Mouse (Mus musculus) embryonic facial prominence, embryonic 15.5 days (tissue): Measurements from ENCODE around the gene Tagap. TPM values are rescaled to one million over a fixed set of nuclear protein-coding genes. Genes with fewer than 3 reads are reported as not detected.

Source experiments
- ATAC-seq: fragments of 200-750 bp; cut with Nextera tagmentation; 2 replicates; pipeline ENCODE4 v1.8.0; 2017; ENCODE audit warnings: low read depth, moderate TSS enrichment; ENCODE audit not compliant: insufficient number of reproducible peaks, low FRiP score, low TSS enrichment
- H3K27ac ChIP-seq: fragments of 300-500 bp; sonication (generic); replicated peaks from 2 replicates; pipeline ENCODE4 v1.5.1; 2015; ENCODE audit warnings: mild to moderate bottlenecking, inconsistent platforms
- H3K27me3 ChIP-seq: fragments of 300-500 bp; sonication (generic); 2 replicates; pipeline ENCODE4 v1.6.1; 2015; ENCODE audit warnings: inconsistent platforms
- H3K36me3 ChIP-seq: fragments of 300-500 bp; sonication (generic); 2 replicates; pipeline ENCODE4 v1.6.1; 2015; ENCODE audit warnings: mild to moderate bottlenecking, inconsistent platforms
- H3K4me1 ChIP-seq: fragments of 300-500 bp; sonication (generic); 2 replicates; pipeline ENCODE4 v1.6.1; 2015; ENCODE audit warnings: inconsistent platforms
- H3K4me2 ChIP-seq: fragments of 300-500 bp; sonication (generic); replicated peaks from 2 replicates; pipeline ENCODE4 v1.6.1; 2015; ENCODE audit warnings: mild to moderate bottlenecking, inconsistent platforms
- H3K4me3 ChIP-seq: fragments of 300-500 bp; sonication (generic); replicated peaks from 2 replicates; pipeline ENCODE4 v1.5.1; 2015; ENCODE audit warnings: mild to moderate bottlenecking, inconsistent platforms
- H3K9ac ChIP-seq: fragments of 300-500 bp; sonication (generic); 2 replicates; pipeline ENCODE4 v1.6.1; 2015; ENCODE audit warnings: inconsistent platforms
- H3K9me3 ChIP-seq: fragments of 300-500 bp; sonication (generic); replicated peaks from 2 replicates; pipeline ENCODE4 v1.6.1; 2016; ENCODE audit warnings: inconsistent platforms
- WGBS: fragments of 180-500 bp; shearing (Covaris S2); methylation state at CpG from one replicate; pipeline ENCODE4 v1.1.7; 2015; 5-methylcytosine and 5-hydroxymethylcytosine counted together
- polyA plus RNA-seq: library from polyadenylated mRNA; unstranded; fragments of >200 nt; fragmentation: Nextera tagmentation; extraction: Ambion mirVana; gene quantifications from 2 replicates; pipeline ENCODE4 v1.2.1, GENCODE M21; 2015

Gene Tagap
- 1.1 and 1.3 TPM in 2 replicates for polyA plus RNA-seq

DNA sequence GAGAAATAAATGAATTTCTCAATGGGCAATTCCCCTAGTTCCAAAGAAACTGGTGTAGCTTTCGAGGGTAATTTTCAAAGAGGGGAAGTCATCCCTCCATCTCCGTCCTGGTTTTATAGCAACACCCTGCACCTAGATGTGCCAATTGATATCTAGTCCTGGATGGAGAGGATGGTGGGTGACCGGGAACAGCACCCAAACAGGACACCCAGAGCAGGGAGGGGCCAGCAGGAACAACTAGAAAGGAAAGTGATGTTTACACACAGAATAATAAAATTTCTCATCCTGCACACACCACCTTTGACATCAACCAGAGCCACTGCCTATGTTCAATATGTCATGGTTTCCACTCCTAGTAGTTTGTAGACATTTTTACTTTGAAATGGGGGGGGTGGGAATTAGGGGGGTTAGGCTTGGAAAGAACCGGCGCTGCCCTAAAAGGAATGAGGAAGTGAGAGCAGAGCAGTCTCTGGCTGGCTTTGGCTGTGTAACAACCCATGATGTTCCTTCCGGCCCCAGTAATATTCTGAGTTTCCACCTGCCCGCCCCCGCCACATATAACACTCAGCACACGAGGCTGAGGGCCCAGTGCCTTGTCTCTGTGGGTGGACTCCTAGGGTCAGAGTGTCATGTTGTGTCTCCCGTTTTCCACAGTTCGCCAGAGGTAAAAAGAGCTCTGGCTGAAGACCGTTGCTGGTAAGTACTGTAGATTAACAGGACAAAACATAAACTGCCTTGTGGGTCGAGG, at the start of gene Tagap:
Tagap (plus strand) TSS at position 588 of the 748 bp plus-strand sequence.
- 61% methylated on average over 13 of the region's 13 CpGs for WGBS
- H3K4me1 ChIP-seq = no peaks in the 10 kb centered on the region; the same call in 1 of the 2 replicates

DNA sequence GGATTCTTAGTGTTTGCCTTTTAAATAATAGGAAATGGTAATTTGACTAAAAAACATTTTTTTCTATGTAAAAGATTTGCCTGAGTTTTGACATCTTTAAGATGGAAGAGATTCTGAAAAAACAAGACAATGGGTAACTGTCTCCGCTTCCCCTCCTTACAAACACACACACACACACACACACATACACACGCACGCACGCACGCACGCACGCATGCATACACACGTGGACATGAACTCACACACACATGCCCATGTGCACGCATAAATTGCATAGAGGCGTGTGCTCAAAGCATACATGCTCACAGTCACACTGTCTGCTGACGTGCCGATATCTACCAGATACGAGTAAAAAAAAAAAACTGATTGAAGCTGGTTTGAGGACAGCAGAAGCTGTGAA, 49.3 kb upstream of the Tagap start:
- 88% methylated on average over 13 of the region's 13 CpGs for WGBS
- H3K9ac ChIP-seq = no peak overlapping the region
- no peak overlapping the region for H3K27ac ChIP-seq
- no peak overlapping the region for H3K4me2 ChIP-seq
- no peak for ATAC-seq
- H3K36me3 ChIP-seq = no peaks in the 10 kb centered on the region
- no peaks in the 10 kb centered on the region for H3K9me3 ChIP-seq
- no peaks in the 10 kb centered on the region for H3K27me3 ChIP-seq
- no peak overlapping the region for H3K4me3 ChIP-seq
- H3K4me1 ChIP-seq = peaks cover 19% of the 10 kb centered on the region

More for the DNA sequence above, at the start of gene Tagap:
- ATAC-seq = no peak
- H3K27me3 ChIP-seq = no peaks in the 10 kb centered on the region
- H3K4me2 ChIP-seq = no peak within 1 kb of the TSS
- H3K36me3 ChIP-seq = no peaks in the 10 kb centered on the region
- no peak within 1 kb of the TSS for H3K27ac ChIP-seq
- no peak within 1 kb of the TSS for H3K9ac ChIP-seq
- H3K9me3 ChIP-seq = no peaks in the 10 kb centered on the region
- H3K4me3 ChIP-seq = no peak within 1 kb of the TSS

DNA sequence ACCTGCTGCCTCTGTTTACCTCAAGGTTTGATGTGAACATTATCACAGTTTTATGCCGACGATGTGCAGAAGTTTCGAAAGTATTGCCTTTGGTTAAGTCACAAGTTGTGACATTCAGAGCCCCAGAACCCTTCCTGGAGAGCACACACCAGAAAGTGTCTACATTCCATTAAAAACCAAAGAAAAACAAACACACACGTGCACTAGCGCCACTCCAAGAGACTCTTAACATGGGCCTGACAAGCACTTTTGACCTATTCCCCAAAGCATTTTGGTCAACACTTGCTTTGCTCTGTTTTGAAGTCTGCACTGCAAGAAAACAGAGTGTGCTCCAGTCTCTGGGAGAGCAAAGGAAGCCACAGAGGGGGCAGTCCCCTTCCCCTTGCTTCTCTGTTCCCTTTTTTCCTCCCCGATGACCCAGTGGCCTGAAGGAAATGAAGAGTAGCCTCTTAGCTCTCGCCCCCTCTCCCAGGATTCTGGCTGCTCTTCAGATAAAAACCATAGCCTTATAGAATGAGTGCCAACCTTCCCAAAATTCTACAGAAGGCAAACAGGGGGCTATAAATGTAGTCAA, 48.5 kb upstream of the Tagap start:
- Histone ChIP-seq H3K27ac (no peak overlapping the region), H3K4me1 (peaks cover 19% of the 10 kb centered on the region), H3K36me3 (no peaks in the 10 kb centered on the region), H3K9ac (no peak overlapping the region), H3K4me3 (no peak overlapping the region), H3K9me3 (no peaks in the 10 kb centered on the region), H3K27me3 (no peaks in the 10 kb centered on the region), H3K4me2 (no peak overlapping the region)
- no peak for ATAC-seq
- WGBS = 53% methylated on average over 7 of the region's 7 CpGs

DNA sequence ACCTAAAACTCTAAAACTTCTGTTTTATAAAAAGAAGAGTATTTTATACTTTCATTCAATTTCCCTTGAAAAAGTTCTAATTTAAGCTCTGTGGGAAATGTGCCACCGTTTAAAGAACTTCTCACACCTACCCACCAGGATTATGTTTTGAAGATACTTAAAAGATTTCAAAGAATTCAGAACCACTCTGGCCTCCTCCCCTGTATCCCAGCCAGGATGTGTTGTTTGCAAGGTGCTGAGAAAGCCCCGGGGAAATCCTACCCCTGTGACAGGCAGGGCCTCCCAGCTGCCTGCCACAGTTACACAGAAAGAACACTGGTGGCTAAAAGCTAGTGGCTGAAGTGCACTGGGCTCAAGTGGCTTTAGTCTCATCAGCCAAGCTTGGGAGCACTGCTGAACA, 47.9 kb upstream of the Tagap start:
- no peak for ATAC-seq

DNA sequence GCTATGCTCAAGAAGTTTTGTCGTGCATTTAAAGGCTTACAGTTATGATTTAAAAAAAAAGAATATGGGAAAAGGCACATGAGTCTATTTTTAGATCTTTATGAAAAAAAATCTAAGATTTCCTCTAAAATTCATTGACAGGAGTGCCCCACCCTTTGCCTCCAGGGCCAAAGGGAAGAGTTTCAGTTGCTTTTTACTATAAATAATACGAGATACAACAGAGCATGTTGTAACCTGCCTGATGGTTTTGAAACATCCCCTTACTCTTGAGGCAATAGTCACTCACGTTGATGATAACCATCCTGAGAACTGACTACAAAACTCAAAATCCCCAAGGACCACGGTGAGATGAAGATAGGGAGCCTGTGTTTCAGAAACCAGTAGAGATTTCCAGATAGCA, 46.3 kb upstream of the Tagap start:
- Histone ChIP-seq H3K4me3 (no peak overlapping the region), H3K27ac (no peak overlapping the region), H3K36me3 (no peaks in the 10 kb centered on the region), H3K4me2 (no peak overlapping the region), H3K27me3 (no peaks in the 10 kb centered on the region), H3K9ac (no peak overlapping the region), H3K9me3 (no peaks in the 10 kb centered on the region), H3K4me1 (peaks cover 14% of the 10 kb centered on the region)
- 56% methylated on average over 4 of the region's 4 CpGs for WGBS
- no peak for ATAC-seq

More for the DNA sequence above, 47.9 kb upstream of the Tagap start:
- 37% methylated on average over 2 of the region's 2 CpGs for WGBS
- Histone ChIP-seq H3K4me2 (no peak overlapping the region), H3K27me3 (no peaks in the 10 kb centered on the region), H3K9ac (no peak overlapping the region), H3K27ac (no peak overlapping the region), H3K9me3 (no peaks in the 10 kb centered on the region), H3K4me3 (no peak overlapping the region), H3K36me3 (no peaks in the 10 kb centered on the region), H3K4me1 (peaks cover 19% of the 10 kb centered on the region)

DNA sequence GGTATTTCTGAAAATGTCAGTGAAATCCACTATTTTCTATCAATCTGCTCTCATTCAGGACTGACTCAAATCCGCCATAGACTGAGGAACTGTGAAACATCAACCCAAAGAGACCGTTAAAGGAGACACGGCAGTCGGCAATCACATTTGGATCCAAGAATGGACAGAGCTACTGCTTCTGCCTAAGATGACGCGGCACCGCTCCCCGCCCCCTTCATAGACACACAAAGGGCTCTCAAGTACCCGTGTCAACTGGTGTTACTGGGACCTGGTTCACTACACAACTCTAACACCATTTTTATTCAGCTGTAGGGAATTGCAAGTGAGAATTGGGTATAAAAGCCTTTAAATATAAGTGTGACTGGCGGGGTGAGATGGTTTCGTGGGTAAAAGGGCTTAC, 42.7 kb upstream of the Tagap start:
- no peak overlapping the region for H3K4me3 ChIP-seq
- no peaks in the 10 kb centered on the region for H3K36me3 ChIP-seq
- H3K9me3 ChIP-seq = no peaks in the 10 kb centered on the region
- no peaks in the 10 kb centered on the region for H3K4me1 ChIP-seq
- ATAC-seq = no peak
- 90% methylated on average over 11 of the region's 11 CpGs for WGBS
- H3K9ac ChIP-seq = no peak overlapping the region
- H3K4me2 ChIP-seq = no peak overlapping the region
- H3K27me3 ChIP-seq = no peaks in the 10 kb centered on the region
- no peak overlapping the region for H3K27ac ChIP-seq

DNA sequence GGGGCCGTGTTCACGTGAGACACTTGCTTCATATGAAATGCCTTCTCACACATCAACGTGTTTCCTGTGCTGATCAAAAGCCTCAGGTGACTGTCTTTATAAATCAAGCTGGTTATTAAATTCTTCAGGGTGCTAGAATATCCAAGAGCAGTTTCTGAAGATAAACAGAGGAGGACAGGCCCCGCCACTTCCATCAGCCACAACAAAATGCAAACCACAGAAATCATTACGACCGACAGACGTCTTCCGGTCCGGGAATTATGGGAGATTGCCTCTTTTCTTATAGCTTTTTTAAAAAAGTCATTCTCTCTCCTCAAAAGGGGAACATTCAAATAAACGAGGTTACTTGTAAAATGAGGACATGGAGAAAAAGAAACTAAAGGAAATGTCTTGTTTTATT, 41.2 kb upstream of the Tagap start:
- no peak overlapping the region for H3K27ac ChIP-seq
- ATAC-seq = no peak
- 69% methylated on average over 10 of the region's 10 CpGs for WGBS
- no peaks in the 10 kb centered on the region for H3K4me1 ChIP-seq
- H3K4me3 ChIP-seq = no peak overlapping the region
- H3K9ac ChIP-seq = no peak overlapping the region
- H3K36me3 ChIP-seq = no peaks in the 10 kb centered on the region
- no peak overlapping the region for H3K4me2 ChIP-seq
- no peaks in the 10 kb centered on the region for H3K9me3 ChIP-seq
- no peaks in the 10 kb centered on the region for H3K27me3 ChIP-seq

DNA sequence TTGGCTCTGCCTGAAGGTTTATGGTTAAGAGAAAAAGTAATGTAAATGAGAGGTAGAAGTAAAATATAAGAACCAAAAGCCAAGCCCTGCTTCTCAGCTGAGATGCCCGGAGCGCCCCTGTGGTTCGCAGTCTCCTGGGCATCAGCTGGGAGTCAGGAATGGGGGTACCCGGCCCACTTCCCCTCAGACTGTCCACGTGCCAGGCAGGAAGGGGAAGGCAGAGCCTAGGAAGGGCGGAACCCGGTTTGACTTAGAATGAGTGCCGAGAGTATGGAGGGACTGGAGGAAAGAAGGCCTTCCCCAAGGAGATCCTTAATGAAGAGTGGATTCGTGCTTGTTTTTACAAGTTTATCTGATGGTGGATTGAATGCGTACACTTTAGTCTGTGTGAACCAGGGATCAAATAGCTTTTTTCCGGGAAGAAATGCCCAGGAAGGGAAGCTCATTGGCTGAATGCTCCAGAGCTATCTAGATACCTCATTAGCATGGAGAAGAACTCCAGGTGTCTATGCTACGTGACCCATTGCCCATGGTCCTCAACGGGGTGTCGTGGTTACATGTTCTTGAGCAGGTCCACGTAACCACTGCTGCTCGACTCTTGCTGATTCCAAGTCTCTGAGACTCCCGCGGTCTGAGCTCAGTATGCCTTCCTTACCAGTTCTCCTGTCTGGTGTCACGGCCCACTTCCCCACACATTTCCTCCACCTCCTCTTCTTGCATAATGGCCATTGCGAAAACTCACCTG, 38.6 kb upstream of the Tagap start:
- Histone ChIP-seq H3K4me2 (no peak overlapping the region), H3K9ac (no peak overlapping the region), H3K9me3 (no peaks in the 10 kb centered on the region), H3K27ac (no peak overlapping the region), H3K27me3 (no peaks in the 10 kb centered on the region), H3K36me3 (no peaks in the 10 kb centered on the region), H3K4me1 (no peaks in the 10 kb centered on the region), H3K4me3 (no peak overlapping the region)
- no peak for ATAC-seq
- 85% methylated on average over 20 of the region's 20 CpGs for WGBS

DNA sequence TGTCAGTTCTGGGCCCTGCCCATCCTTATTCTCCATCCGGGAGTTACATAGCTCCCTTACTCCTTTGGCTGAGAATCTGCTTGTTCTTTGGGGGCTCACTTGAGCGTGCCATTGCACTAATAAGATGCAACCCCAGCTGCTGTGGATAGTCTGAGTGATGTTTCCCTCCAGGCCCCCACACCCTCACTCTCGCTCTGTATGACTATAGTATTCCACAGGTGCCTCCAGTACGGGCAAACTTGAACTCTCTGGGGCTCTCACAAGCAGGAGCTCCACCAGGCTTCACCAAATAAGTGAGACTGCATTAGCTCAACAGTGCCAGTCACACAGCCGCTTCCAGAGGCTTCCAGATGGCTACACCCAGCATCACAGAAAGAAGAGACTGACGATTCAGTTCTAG, 37.5 kb upstream of the Tagap start:
- Histone ChIP-seq H3K9ac (no peak overlapping the region), H3K36me3 (no peaks in the 10 kb centered on the region), H3K4me3 (no peak overlapping the region), H3K4me1 (no peaks in the 10 kb centered on the region), H3K9me3 (no peaks in the 10 kb centered on the region), H3K4me2 (no peak overlapping the region), H3K27me3 (no peaks in the 10 kb centered on the region), H3K27ac (no peak overlapping the region)
- 84% methylated on average over 6 of the region's 6 CpGs for WGBS
- ATAC-seq = no peak

DNA sequence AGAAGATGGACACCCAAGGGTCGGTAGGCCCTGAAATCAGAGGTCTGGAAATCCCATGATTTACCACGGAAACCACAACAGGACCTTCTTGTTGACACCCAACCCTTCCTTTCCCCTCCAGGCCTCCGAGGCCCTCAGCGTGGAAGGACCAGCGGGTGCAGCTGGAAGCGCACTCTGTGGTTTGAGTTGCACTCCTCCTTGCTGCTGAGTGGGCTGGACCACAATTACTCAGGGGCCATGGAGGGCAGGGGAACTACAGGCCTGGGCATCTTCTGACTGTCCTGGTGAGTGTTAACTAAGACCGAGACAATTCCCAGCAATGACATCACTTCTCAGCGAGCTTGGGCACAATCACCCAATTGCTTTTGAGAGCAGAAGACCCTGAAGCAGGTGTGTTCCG, 36.8 kb upstream of the Tagap start:
- Histone ChIP-seq H3K27me3 (no peaks in the 10 kb centered on the region), H3K9ac (no peak overlapping the region), H3K4me1 (no peaks in the 10 kb centered on the region), H3K9me3 (no peaks in the 10 kb centered on the region), H3K27ac (no peak overlapping the region), H3K4me3 (no peak overlapping the region), H3K36me3 (no peaks in the 10 kb centered on the region), H3K4me2 (no peak overlapping the region)
- WGBS = 74% methylated on average over 9 of the region's 9 CpGs
- no peak for ATAC-seq

DNA sequence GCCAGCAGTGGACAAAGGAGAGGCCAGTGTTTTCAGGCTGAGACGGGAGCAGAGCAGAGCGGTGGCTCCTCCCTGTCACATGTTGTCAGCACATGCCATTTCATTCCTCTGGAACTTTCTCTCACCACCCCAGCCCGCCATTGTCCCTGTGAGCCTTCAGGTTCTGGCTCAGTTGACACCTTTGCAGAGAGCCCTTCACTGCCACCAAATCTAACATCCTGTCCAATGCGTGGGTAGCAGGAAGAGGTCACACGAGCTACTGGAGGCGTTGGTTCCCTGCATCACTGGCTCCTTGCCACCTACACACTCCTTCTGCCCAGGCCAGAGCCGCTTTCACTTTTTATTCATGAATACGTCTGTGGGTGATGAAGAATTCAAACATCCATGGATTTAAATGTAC, 33.1 kb upstream of the Tagap start:
- WGBS = 77% methylated on average over 8 of the region's 8 CpGs
- H3K36me3 ChIP-seq = no peaks in the 10 kb centered on the region
- H3K4me2 ChIP-seq = no peak overlapping the region
- H3K27me3 ChIP-seq = no peaks in the 10 kb centered on the region
- no peak overlapping the region for H3K9ac ChIP-seq
- H3K4me1 ChIP-seq = no peaks in the 10 kb centered on the region
- no peak for ATAC-seq
- no peaks in the 10 kb centered on the region for H3K9me3 ChIP-seq
- no peak overlapping the region for H3K27ac ChIP-seq
- H3K4me3 ChIP-seq = no peak overlapping the region
